Mouse (Mus musculus) regulatory T cell (primary cell): ENCODE measurements around the gene Cd244a.

Experiments
- in situ Hi-C: fragments of 300-600 bp; cut with MboI, MseI; formaldehyde crosslinking; loops from one replicate; pipeline ENCODE4 v1.15.1; 2025; ENCODE audit warnings: high pct_unique_total_duplicates

Cd244a gene

GRCm38 (mm10) chr1:171558898-171559297, at the start of gene Cd244a:
Gene Cd244a (plus strand): TSS chr1:171559193.
- in situ Hi-C loops: loop anchor here (5.0 kb wide), 1 partner anchor 52 kb away; no protein-coding TSS in a partner anchor

DNA sequence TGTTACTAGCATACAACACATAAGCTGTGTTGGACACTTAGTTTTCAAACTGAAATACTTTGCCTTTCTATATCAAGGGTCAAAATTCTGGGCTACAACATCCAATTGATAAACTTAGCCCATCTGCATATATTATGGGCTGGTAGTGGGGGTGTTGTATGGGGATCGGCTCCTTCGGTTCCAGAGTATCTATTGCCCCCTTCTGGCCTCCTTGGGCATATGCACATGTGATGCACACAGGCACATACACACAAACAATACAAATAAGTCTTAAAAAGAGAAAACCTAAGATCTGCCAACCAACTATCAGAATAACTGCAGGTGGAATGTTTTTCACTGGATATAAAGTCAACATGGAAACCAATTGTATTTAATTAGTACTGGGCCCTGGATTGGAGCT, 45.8 kb upstream of the Cd244a start:
- in situ Hi-C loops: no loop called here

DNA sequence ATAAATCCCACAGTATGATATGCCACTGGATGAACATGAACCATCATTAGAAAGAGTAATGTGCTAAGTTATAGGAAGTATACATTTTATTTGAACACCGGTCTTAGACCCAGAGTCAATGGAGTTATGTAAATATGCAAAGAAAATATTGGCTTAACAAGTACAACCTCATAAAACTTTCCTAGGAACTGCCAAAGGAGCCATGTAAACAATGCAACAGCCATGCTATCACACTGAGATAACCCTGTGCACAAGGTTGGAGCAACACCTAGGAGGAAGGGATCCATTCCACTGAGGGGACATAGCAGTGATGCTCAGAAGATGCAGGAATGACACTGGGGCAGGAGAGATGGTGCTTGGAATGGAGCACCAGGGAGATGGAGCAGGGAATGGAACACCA, 45.2 kb upstream of the Cd244a start:
- in situ Hi-C loops: no loop called here

- in situ Hi-C loops: no loop called here
Observed at GRCm38 (mm10) chr1:171515039-171515438, 44.0 kb upstream of the Cd244a start.

- in situ Hi-C loops: no loop called here
Observed at GRCm38 (mm10) chr1:171515557-171515956, 43.4 kb upstream of the Cd244a start.

DNA sequence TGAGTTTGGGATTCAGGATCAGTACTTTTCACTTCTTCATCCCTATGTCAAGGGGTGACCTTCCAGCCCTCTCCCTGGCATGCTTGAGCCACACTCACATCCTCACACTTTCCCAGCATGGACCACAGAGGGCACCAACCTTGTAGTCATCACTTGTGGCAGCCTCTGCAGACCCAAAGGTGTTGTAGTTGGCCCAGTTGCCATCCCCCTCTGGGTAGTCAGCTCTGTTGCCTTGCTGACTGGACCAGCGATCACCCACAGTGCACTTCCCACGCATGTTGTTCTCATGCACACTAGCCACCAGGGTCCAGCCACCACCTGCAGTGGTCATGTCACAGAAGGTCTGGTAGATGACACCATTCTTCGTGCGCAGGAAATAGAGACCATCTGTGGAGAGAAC, 27.6 kb upstream of the Cd244a start:
- in situ Hi-C loops: no loop called here

GRCm38 (mm10) chr1:171532830-171533229, 26.2 kb upstream of the Cd244a start:
- in situ Hi-C loops: no loop called here

GRCm38 (mm10) chr1:171534557-171534956, 24.4 kb upstream of the Cd244a start:
- in situ Hi-C loops: no loop called here

- in situ Hi-C loops: no loop called here
Observed at GRCm38 (mm10) chr1:171535194-171535593, 23.8 kb upstream of the Cd244a start, which contains the start of gene Itln1. Gene Itln1 (minus strand): TSS chr1:171535294.

- in situ Hi-C loops: no loop called here
Observed at GRCm38 (mm10) chr1:171540694-171541093, 18.3 kb upstream of the Cd244a start.

GRCm38 (mm10) chr1:171551326-171551725, 7.7 kb upstream of the Cd244a start:
- in situ Hi-C loops: no loop called here

GRCm38 (mm10) chr1:171552230-171552629, 6.8 kb upstream of the Cd244a start:
- in situ Hi-C loops: no loop called here

- in situ Hi-C loops: no loop called here
Observed at GRCm38 (mm10) chr1:171553359-171554341, 5.3 kb upstream of the Cd244a start.

- in situ Hi-C loops: loop anchor here (5.0 kb wide), 1 partner anchor 49 kb away; no protein-coding TSS in a partner anchor
Observed at GRCm38 (mm10) chr1:171556366-171556765, 2.6 kb upstream of the Cd244a start.

GRCm38 (mm10) chr1:171558407-171558806, 586 bp upstream of the Cd244a start:
- in situ Hi-C loops: loop anchor here (5.0 kb wide), 1 partner anchor 51 kb away; no protein-coding TSS in a partner anchor

GRCm38 (mm10) chr1:171560262-171560661, 1.3 kb downstream of the Cd244a start:
- in situ Hi-C loops: no loop called here

- in situ Hi-C loops: no loop called here
Observed at GRCm38 (mm10) chr1:171561200-171561599, 2.2 kb downstream of the Cd244a start.

GRCm38 (mm10) chr1:171561639-171562225, 2.7 kb downstream of the Cd244a start:
- in situ Hi-C loops: no loop called here

DNA sequence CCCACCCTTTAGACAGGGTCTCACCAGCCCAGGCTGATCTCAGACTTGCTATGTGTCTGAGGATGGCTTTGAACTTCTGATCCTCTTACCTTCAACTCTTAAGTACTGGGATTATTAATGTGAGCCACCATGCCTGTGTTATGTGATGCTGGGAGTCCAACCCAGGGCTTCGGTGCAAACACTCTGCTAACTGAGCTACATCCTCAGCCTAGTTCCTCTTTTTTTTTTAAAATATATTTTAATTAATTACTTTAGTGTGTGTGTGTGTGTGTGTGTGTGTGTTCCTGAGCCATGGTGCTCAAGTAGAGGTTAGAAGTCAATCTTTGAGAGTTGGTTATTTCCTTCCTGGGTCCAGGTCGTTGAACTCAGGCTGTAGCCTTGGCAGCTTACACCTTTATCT, 4.0 kb downstream of the Cd244a start:
- in situ Hi-C loops: no loop called here

- in situ Hi-C loops: no loop called here
Observed at GRCm38 (mm10) chr1:171564247-171564646, 5.3 kb downstream of the Cd244a start.

DNA sequence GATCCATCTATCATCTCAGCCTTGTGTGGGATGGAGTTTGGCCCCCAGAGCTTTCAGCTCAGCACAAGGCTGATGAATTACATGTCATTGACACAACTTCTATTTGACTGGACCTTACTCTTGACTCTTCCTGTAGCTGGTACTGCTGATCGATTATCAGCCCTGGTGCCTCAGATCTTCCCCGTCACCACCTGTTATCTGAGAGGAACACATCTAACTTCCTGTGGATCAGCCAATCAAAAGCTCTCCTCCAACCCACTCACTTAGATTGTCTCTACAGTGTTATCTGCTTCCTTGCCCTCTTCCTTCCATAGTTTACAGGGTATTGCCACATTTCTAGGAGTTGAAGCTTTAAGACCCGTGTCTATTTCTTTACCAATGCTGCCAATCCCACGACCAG, 6.9 kb downstream of the Cd244a start:
- in situ Hi-C loops: loop anchor here (5.0 kb wide), 1 partner anchor 104 kb away; no protein-coding TSS in a partner anchor

DNA sequence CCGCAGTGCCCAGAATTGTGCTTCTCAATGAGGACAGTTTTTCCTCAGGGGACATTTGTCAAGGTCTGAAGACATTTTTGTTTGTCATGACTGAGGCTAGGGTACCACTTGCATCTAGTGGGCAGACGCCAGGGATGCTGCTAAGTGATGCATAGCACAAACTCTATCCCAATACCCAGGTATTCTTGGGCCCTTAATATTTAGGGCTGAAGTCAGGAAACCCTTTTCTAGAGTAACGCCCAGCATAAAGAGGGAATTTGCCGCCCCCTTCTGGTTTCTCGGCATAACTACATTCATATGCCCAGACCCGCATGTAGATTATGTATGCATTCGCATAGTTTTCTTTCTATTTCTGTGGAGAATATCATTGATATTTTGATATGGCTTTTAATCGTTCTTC, 7.8 kb downstream of the Cd244a start:
- in situ Hi-C loops: loop anchor here (5.0 kb wide), 1 partner anchor 104 kb away; no protein-coding TSS in a partner anchor
